Mouse (Mus musculus) intestine, embryonic 14.5 days (tissue): ENCODE data around the gene Gse1. TPM values are rescaled to one million over a fixed set of nuclear protein-coding genes. Genes with fewer than 3 reads are reported as not detected.

Experiments used
- ATAC-seq: fragments of 200-750 bp; cut with Nextera tagmentation; replicated peaks from 2 replicates; pipeline ENCODE4 v1.8.0; 2017; ENCODE audit warnings: low read depth, moderate number of reproducible peaks, moderate TSS enrichment, moderate library complexity; ENCODE audit not compliant: low FRiP score, low TSS enrichment
- DNase-seq: peaks from one replicate; pipeline ENCODE4 v3.0.0-alpha.2; 2018; ENCODE audit warnings: low spot score
- H3K27ac ChIP-seq: fragments of 300-500 bp; sonication (generic); 2 replicates; pipeline ENCODE4 v1.5.1; 2014; ENCODE audit warnings: low read depth, mild to moderate bottlenecking, control low read depth
- H3K27me3 ChIP-seq: fragments of 300-500 bp; sonication (generic); replicated peaks from 2 replicates; pipeline ENCODE4 v1.6.1; 2014; ENCODE audit warnings: low read length, control low read depth; ENCODE audit not compliant: control insufficient read depth, insufficient read depth
- H3K36me3 ChIP-seq: fragments of 300-500 bp; sonication (generic); 2 replicates; pipeline ENCODE4 v1.6.1; 2014; ENCODE audit warnings: low read length, control low read depth; ENCODE audit not compliant: control insufficient read depth, insufficient read depth
- H3K4me1 ChIP-seq: fragments of 300-500 bp; sonication (generic); replicated peaks from 2 replicates; pipeline ENCODE4 v1.6.1; 2014; ENCODE audit warnings: low read length, control low read depth, mixed read lengths; ENCODE audit not compliant: control insufficient read depth, insufficient read depth
- H3K4me2 ChIP-seq: fragments of 300-500 bp; sonication (generic); 2 replicates; pipeline ENCODE4 v1.6.1; 2014; ENCODE audit warnings: low read length
- H3K4me3 ChIP-seq: fragments of 300-500 bp; sonication (generic); 2 replicates; pipeline ENCODE4 v1.5.1; 2014; ENCODE audit warnings: low read depth, low read length, control low read depth, mixed read lengths
- H3K9ac ChIP-seq: fragments of 300-500 bp; sonication (generic); 2 replicates; pipeline ENCODE4 v1.6.1; 2014; ENCODE audit warnings: mild to moderate bottlenecking, low read length
- H3K9me3 ChIP-seq: fragments of 300-500 bp; sonication (generic); 2 replicates; pipeline ENCODE4 v1.6.1; 2016; ENCODE audit warnings: low read length, control low read depth; ENCODE audit not compliant: control insufficient read depth
- WGBS: fragments of 180-500 bp; shearing (Covaris S2); extraction: QIAGEN DNeasy Blood & Tissue Kit; methylation state at CpG from one replicate; pipeline ENCODE4 v1.1.7; 2014; 5-methylcytosine and 5-hydroxymethylcytosine counted together
- polyA plus RNA-seq: library from polyadenylated mRNA; unstranded; fragments of >200 nt; fragmentation: Nextera tagmentation; extraction: Ambion mirVana; gene quantifications from 2 replicates; pipeline ENCODE4 v1.2.1, GENCODE M21; 2014

Gse1 gene
- polyA plus RNA-seq, 1 experiment from 2014 or later = 13.3 TPM

GRCm38 (mm10) chr8:120510863-120511457 is 282.7 kb downstream of the Gse1 start:
- ATAC-seq = no peak
- Histone ChIP-seq H3K9ac (no peak overlapping the region), H3K4me2 (no peak overlapping the region), H3K4me3 (no peak overlapping the region), H3K36me3 (no peaks in the 10 kb centered on the region), H3K9me3 (no peaks in the 10 kb centered on the region), H3K27ac (no peak overlapping the region), H3K27me3 (no peaks in the 10 kb centered on the region), H3K4me1 (peaks cover 57% of the 10 kb centered on the region)
- DNase-seq = no peak
- 33% methylated on average over 5 of the region's 5 CpGs for WGBS

- Histone ChIP-seq H3K9ac (no peak overlapping the region), H3K27me3 (no peaks in the 10 kb centered on the region), H3K27ac (no peak overlapping the region), H3K4me2 (no peak overlapping the region), H3K9me3 (no peaks in the 10 kb centered on the region), H3K36me3 (no peaks in the 10 kb centered on the region), H3K4me3 (no peak overlapping the region), H3K4me1 (peaks cover 59% of the 10 kb centered on the region)
- WGBS = 38% methylated on average over 8 of the region's 8 CpGs
- ATAC-seq = no peak
- no peak for DNase-seq
Observed at GRCm38 (mm10) chr8:120511737-120512136, 283.5 kb downstream of the Gse1 start.

GRCm38 (mm10) chr8:120512326-120512725 is 284.1 kb downstream of the Gse1 start:
- Histone ChIP-seq H3K27me3 (no peaks in the 10 kb centered on the region), H3K9ac (no peak overlapping the region), H3K9me3 (no peaks in the 10 kb centered on the region), H3K36me3 (no peaks in the 10 kb centered on the region), H3K27ac (no peak overlapping the region), H3K4me2 (no peak overlapping the region), H3K4me1 (peaks cover 65% of the 10 kb centered on the region), H3K4me3 (no peak overlapping the region)
- DNase-seq = no peak
- ATAC-seq = no peak
- 62% methylated on average over 11 of the region's 11 CpGs for WGBS

GRCm38 (mm10) chr8:120513145-120513544 is 284.9 kb downstream of the Gse1 start:
- Histone ChIP-seq H3K4me2 (no peak overlapping the region), H3K27ac (no peak overlapping the region), H3K9me3 (no peaks in the 10 kb centered on the region), H3K36me3 (no peaks in the 10 kb centered on the region), H3K4me1 (peaks cover 70% of the 10 kb centered on the region), H3K27me3 (no peaks in the 10 kb centered on the region), H3K9ac (no peak overlapping the region), H3K4me3 (no peak overlapping the region)
- ATAC-seq (no peak), DNase-seq (no peak)
- WGBS = 64% methylated on average over 6 of the region's 6 CpGs

GRCm38 (mm10) chr8:120513638-120514461 is 285.6 kb downstream of the Gse1 start:
- no peaks in the 10 kb centered on the region for H3K36me3 ChIP-seq
- no peaks in the 10 kb centered on the region for H3K27me3 ChIP-seq
- no peak overlapping the region for H3K9ac ChIP-seq
- H3K9me3 ChIP-seq = no peaks in the 10 kb centered on the region
- no peak for DNase-seq
- H3K4me1 ChIP-seq = peaks cover 71% of the 10 kb centered on the region
- no peak overlapping the region for H3K27ac ChIP-seq
- 44% methylated on average over 26 of the region's 26 CpGs for whole genome bisulfite sequencing
- H3K4me2 ChIP-seq = no peak overlapping the region
- no peak for ATAC-seq
- no peak overlapping the region for H3K4me3 ChIP-seq

GRCm38 (mm10) chr8:120515214-120515613 is 287.0 kb downstream of the Gse1 start:
- Histone ChIP-seq H3K27ac (no peak overlapping the region), H3K9me3 (no peaks in the 10 kb centered on the region), H3K4me3 (no peak overlapping the region), H3K9ac (no peak overlapping the region), H3K36me3 (no peaks in the 10 kb centered on the region), H3K4me2 (no peak overlapping the region), H3K4me1 (peaks cover 62% of the 10 kb centered on the region), H3K27me3 (no peaks in the 10 kb centered on the region)
- ATAC-seq (no peak), DNase-seq (no peak)
- 95% methylated on average over 2 of the region's 2 CpGs for WGBS

- no peaks in the 10 kb centered on the region for H3K9me3 ChIP-seq
- H3K27ac ChIP-seq = no peak overlapping the region
- no peak for ATAC-seq
- 88% methylated on average over 6 of the region's 6 CpGs for WGBS
- peaks cover 62% of the 10 kb centered on the region for H3K4me1 ChIP-seq
- no peak for DNase-seq
- H3K36me3 ChIP-seq = no peaks in the 10 kb centered on the region
- no peak overlapping the region for H3K4me2 ChIP-seq
- no peak overlapping the region for H3K4me3 ChIP-seq
- H3K27me3 ChIP-seq = no peaks in the 10 kb centered on the region
- no peak overlapping the region for H3K9ac ChIP-seq
Observed at GRCm38 (mm10) chr8:120515650-120516049, 287.4 kb downstream of the Gse1 start.

GRCm38 (mm10) chr8:120516182-120516755 is 288.0 kb downstream of the Gse1 start:
- Histone ChIP-seq H3K36me3 (no peaks in the 10 kb centered on the region), H3K27ac (no peak overlapping the region), H3K9me3 (no peaks in the 10 kb centered on the region), H3K4me1 (peaks cover 62% of the 10 kb centered on the region), H3K27me3 (no peaks in the 10 kb centered on the region), H3K4me2 (peak overlapping the region; percentile 29; the same call in 1 of the 2 replicates), H3K9ac (no peak overlapping the region), H3K4me3 (no peak overlapping the region)
- ATAC-seq (no peak), DNase-seq (peak; percentile 72)
- WGBS = 14% methylated on average over 12 of the region's 12 CpGs
